Mouse (Mus musculus) CH12.LX (cell line): ENCODE data around the gene Cic. TPM values are rescaled to one million over a fixed set of nuclear protein-coding genes. Genes with fewer than 3 reads are reported as not detected.

ENCODE experiments used
- DNase-seq: peaks from one replicate; pipeline ENCODE4 v3.0.0-alpha.2; 2013; ENCODE audit errors: extremely low read depth
- H3K27ac ChIP-seq: 2 replicates; pipeline ENCODE4 v1.5.1; 2012; ENCODE audit warnings: low read depth, mild to moderate bottlenecking, control low read depth, moderate library complexity; ENCODE audit not compliant: insufficient read depth
- H3K27me3 ChIP-seq: replicated peaks from 2 replicates; pipeline ENCODE3; 2012; ENCODE audit warnings: inconsistent platforms
- H3K36me3 ChIP-seq, 2 experiments: replicated peaks in 1 of 2; 2 replicates each; pipeline versions ENCODE3 to v1.6.1; 2012; ENCODE audit warnings: inconsistent platforms in 1 of 2, low read length in 1 of 2, mild to moderate bottlenecking in 1 of 2, mixed read lengths in 1 of 2, moderate library complexity in 1 of 2; ENCODE audit not compliant: control insufficient read depth in 1 of 2, insufficient read depth in 1 of 2
- H3K4me1 ChIP-seq, 2 experiments: 2 replicates each; pipeline ENCODE4 v1.6.1; 2012; ENCODE audit warnings: inconsistent platforms in 1 of 2, moderate library complexity in 1 of 2; ENCODE audit not compliant: insufficient read depth in 2 of 2, control insufficient read depth in 1 of 2
- H3K4me2 ChIP-seq: 2 replicates; pipeline ENCODE4 v1.6.1; 2012; ENCODE audit warnings: low read depth, mild to moderate bottlenecking, control low read depth; ENCODE audit not compliant: poor library complexity, insufficient read depth, severe bottlenecking
- H3K4me3 ChIP-seq, 3 experiments: fragments of 150-350 bp in 1 of 3; sonication (generic) in 1 of 3; replicated peaks in 1 of 3; 2 replicates each; pipeline versions ENCODE3 to v1.5.1; 2011 to 2012; ENCODE audit warnings: low read depth in 2 of 3, low read length in 2 of 3, mild to moderate bottlenecking in 2 of 3, moderate library complexity in 2 of 3, control low read depth in 1 of 3, improper control_type of control experiment in 1 of 3, inconsistent platforms in 1 of 3, mixed read lengths in 1 of 3; ENCODE audit not compliant: poor library complexity in 1 of 3
- H3K79me2 ChIP-seq: replicated peaks from 2 replicates; pipeline ENCODE4 v1.6.1; 2012; ENCODE audit warnings: mild to moderate bottlenecking, moderate library complexity; ENCODE audit not compliant: control insufficient read depth, poor library complexity, insufficient read depth, severe bottlenecking; ENCODE audit errors: extremely low read depth
- H3K9ac ChIP-seq: 2 replicates; pipeline ENCODE4 v1.6.1; 2012; ENCODE audit warnings: low read depth, mild to moderate bottlenecking, control low read depth, moderate library complexity; ENCODE audit not compliant: insufficient read depth
- H3K9me3 ChIP-seq: replicated peaks from 2 replicates; pipeline ENCODE3; 2012; ENCODE audit warnings: low read length, inconsistent platforms, mixed read lengths
- BHLHE40 ChIP-seq: IDR thresholded peaks from 2 replicates; pipeline ENCODE4 v1.6.1; 2011; ENCODE audit warnings: mild to moderate bottlenecking, low read depth, low read length, improper control_type of control experiment
- CHD1 ChIP-seq: IDR thresholded peaks from 2 replicates; pipeline ENCODE4 v1.6.1; 2012; ENCODE audit warnings: low read depth, low read length, improper control_type of control experiment, inconsistent platforms
- CHD2 ChIP-seq: IDR thresholded peaks from 2 replicates; pipeline ENCODE4 v1.6.1; 2011; ENCODE audit warnings: low read length, improper control_type of control experiment
- CTCF ChIP-seq, 2 experiments: IDR thresholded peaks in 1 of 2; conservative IDR thresholded peaks in 1 of 2; 2 replicates each; pipeline ENCODE4 v1.5.1; 2011 to 2012; ENCODE audit warnings: low read depth in 2 of 2, low read length in 2 of 2, improper control_type of control experiment in 1 of 2, inconsistent platforms in 1 of 2, mild to moderate bottlenecking in 1 of 2, moderate library complexity in 1 of 2
- E2F4 ChIP-seq: IDR thresholded peaks from 2 replicates; pipeline ENCODE4 v1.6.1; 2011; ENCODE audit warnings: low read depth, low read length, improper control_type of control experiment; ENCODE audit not compliant: insufficient replicate concordance
- ELF1 ChIP-seq: IDR thresholded peaks from 2 replicates; pipeline ENCODE4 v1.6.1; 2014; ENCODE audit warnings: low read depth, mild to moderate bottlenecking, inconsistent platforms, low read length, improper control_type of control experiment
- EP300 ChIP-seq: IDR thresholded peaks from 2 replicates; pipeline ENCODE4 v1.6.1; 2011; ENCODE audit warnings: low read length, improper control_type of control experiment
- ETS1 ChIP-seq: conservative IDR thresholded peaks from 2 replicates; pipeline ENCODE4 v1.6.1; 2012; ENCODE audit warnings: low read depth, mild to moderate bottlenecking, inconsistent platforms, low read length, improper control_type of control experiment, moderate library complexity
- GABPA ChIP-seq: IDR thresholded peaks from 2 replicates; pipeline ENCODE4 v1.6.1; 2012; ENCODE audit warnings: low read depth, low read length, improper control_type of control experiment, inconsistent platforms; ENCODE audit not compliant: insufficient replicate concordance
- HCFC1 ChIP-seq: IDR thresholded peaks from 2 replicates; pipeline ENCODE4 v1.6.1; 2012; ENCODE audit warnings: low read depth, mild to moderate bottlenecking, inconsistent platforms, low read length, improper control_type of control experiment
- IRF4 ChIP-seq: IDR thresholded peaks from 2 replicates; pipeline ENCODE4 v1.6.1; 2014; ENCODE audit warnings: low read depth, mild to moderate bottlenecking, inconsistent platforms, low read length, improper control_type of control experiment
- JUN ChIP-seq: IDR thresholded peaks from 2 replicates; pipeline ENCODE4 v1.6.1; 2011; ENCODE audit warnings: low read depth, mild to moderate bottlenecking, low read length, improper control_type of control experiment, moderate library complexity; ENCODE audit not compliant: insufficient read depth
- JUND ChIP-seq: conservative IDR thresholded peaks from 2 replicates; pipeline ENCODE4 v1.6.1; 2011; ENCODE audit warnings: low read depth, low read length, improper control_type of control experiment
- KAT2A ChIP-seq: IDR thresholded peaks from 2 replicates; pipeline ENCODE4 v1.6.1; 2012; ENCODE audit warnings: low read length, improper control_type of control experiment, inconsistent platforms; ENCODE audit not compliant: insufficient replicate concordance
- MAFK ChIP-seq: IDR thresholded peaks from 2 replicates; pipeline ENCODE4 v1.6.1; 2011; ENCODE audit warnings: low read length, improper control_type of control experiment; ENCODE audit not compliant: insufficient replicate concordance
- MAX ChIP-seq: IDR thresholded peaks from 2 replicates; pipeline ENCODE4 v1.6.1; 2011; ENCODE audit warnings: low read length, improper control_type of control experiment
- MAZ ChIP-seq: IDR thresholded peaks from 2 replicates; pipeline ENCODE4 v1.6.1; 2012; ENCODE audit warnings: low read depth, mild to moderate bottlenecking, inconsistent platforms, low read length, improper control_type of control experiment, moderate library complexity
- MEF2A ChIP-seq: IDR thresholded peaks from 2 replicates; pipeline ENCODE4 v1.6.1; 2014; ENCODE audit warnings: low read depth, mild to moderate bottlenecking, inconsistent platforms, low read length, improper control_type of control experiment, borderline replicate concordance
- MXI1 ChIP-seq: IDR thresholded peaks from 2 replicates; pipeline ENCODE4 v1.6.1; 2011; ENCODE audit warnings: mild to moderate bottlenecking, low read depth, low read length, improper control_type of control experiment
- MYC ChIP-seq: IDR thresholded peaks from 2 replicates; pipeline ENCODE4 v1.6.1; 2011; ENCODE audit warnings: low read depth, mild to moderate bottlenecking, improper control_type of control experiment, low read length
- NELFE ChIP-seq: IDR thresholded peaks from 2 replicates; pipeline ENCODE4 v1.6.1; 2011; ENCODE audit warnings: low read depth, low read length, improper control_type of control experiment
- NRF1 ChIP-seq: IDR thresholded peaks from 2 replicates; pipeline ENCODE4 v1.6.1; 2014; ENCODE audit warnings: low read depth, mild to moderate bottlenecking, inconsistent platforms, low read length, improper control_type of control experiment, moderate library complexity
- PAX5 ChIP-seq: IDR thresholded peaks from 2 replicates; pipeline ENCODE4 v1.6.1; 2012; ENCODE audit warnings: low read length, inconsistent platforms, mixed read lengths
- POLR2A ChIP-seq: IDR thresholded peaks from 2 replicates; pipeline ENCODE4 v1.6.1; 2011; ENCODE audit warnings: low read depth, mild to moderate bottlenecking, improper control_type of control experiment, low read length
- POLR2AphosphoS2 ChIP-seq: IDR thresholded peaks from 2 replicates; pipeline ENCODE4 v1.6.1; 2011; ENCODE audit warnings: low read depth, low read length, improper control_type of control experiment
- RAD21 ChIP-seq: IDR thresholded peaks from 2 replicates; pipeline ENCODE4 v1.6.1; 2011; ENCODE audit warnings: low read depth, mild to moderate bottlenecking, low read length, improper control_type of control experiment, moderate library complexity
- RCOR1 ChIP-seq: conservative IDR thresholded peaks from 2 replicates; pipeline ENCODE4 v1.6.1; 2012; ENCODE audit warnings: low read depth, mild to moderate bottlenecking, inconsistent platforms, low read length, improper control_type of control experiment
- SIN3A ChIP-seq: IDR thresholded peaks from 2 replicates; pipeline ENCODE4 v1.6.1; 2012; ENCODE audit warnings: low read length, improper control_type of control experiment, inconsistent platforms
- SMC3 ChIP-seq: IDR thresholded peaks from 2 replicates; pipeline ENCODE4 v1.6.1; 2011; ENCODE audit warnings: low read depth, low read length, improper control_type of control experiment
- TBP ChIP-seq: conservative IDR thresholded peaks from 2 replicates; pipeline ENCODE4 v1.6.1; 2011; ENCODE audit warnings: low read depth, low read length, improper control_type of control experiment
- TCF12 ChIP-seq: IDR thresholded peaks from 2 replicates; pipeline ENCODE4 v1.6.1; 2014; ENCODE audit warnings: low read depth, mild to moderate bottlenecking, inconsistent platforms, low read length, improper control_type of control experiment
- UBTF ChIP-seq: IDR thresholded peaks from 2 replicates; pipeline ENCODE4 v1.6.1; 2012; ENCODE audit warnings: low read depth, mild to moderate bottlenecking, inconsistent platforms, low read length, improper control_type of control experiment, moderate library complexity
- USF1 ChIP-seq: IDR thresholded peaks from 2 replicates; pipeline ENCODE4 v1.6.1; 2014; ENCODE audit warnings: low read depth, mild to moderate bottlenecking, inconsistent platforms, low read length, improper control_type of control experiment
- USF2 ChIP-seq: conservative IDR thresholded peaks from 2 replicates; pipeline ENCODE4 v1.6.1; 2011; ENCODE audit warnings: low read depth, low read length, improper control_type of control experiment
- ZC3H11A ChIP-seq: IDR thresholded peaks from 2 replicates; pipeline ENCODE4 v1.6.1; 2012; ENCODE audit warnings: low read depth, mild to moderate bottlenecking, inconsistent platforms, low read length, improper control_type of control experiment
- ZKSCAN1 ChIP-seq: IDR thresholded peaks from 2 replicates; pipeline ENCODE4 v1.6.1; 2012; ENCODE audit warnings: low read depth, inconsistent platforms, low read length, improper control_type of control experiment, borderline replicate concordance
- ZMIZ1 ChIP-seq: IDR thresholded peaks from 2 replicates; pipeline ENCODE4 v1.6.1; 2012; ENCODE audit warnings: low read depth, mild to moderate bottlenecking, inconsistent platforms, low read length, improper control_type of control experiment
- ZNF384 ChIP-seq: IDR thresholded peaks from 2 replicates; pipeline ENCODE4 v1.6.1; 2012; ENCODE audit warnings: low read depth, low read length, improper control_type of control experiment, inconsistent platforms
- dilution Hi-C: fragments of 300-500 bp; cut with MboI; formaldehyde crosslinking; loops from 2 replicates; pipeline ENCODE4 v1.14.3; 2020; ENCODE audit warnings: low sequenced_read_pairs; ENCODE audit not compliant: extremely low pct_unique_long_range_greater_than_20kb, extremely low pct_ligation_motif_present
- in situ Hi-C: fragments of 300-500 bp; cut with MboI; formaldehyde crosslinking; loops from 3 replicates; pipeline ENCODE4 v1.14.3; 2019; ENCODE audit warnings: low sequenced_read_pairs, low pct_ligation_motif_present, low pct_unique_long_range_greater_than_20kb, mixed read lengths
- polyA plus RNA-seq: library from polyadenylated mRNA; unstranded; fragments of >175 nt; gene quantifications from 2 replicates; pipeline ENCODE4 v1.2.1, GENCODE M21; 2012; ENCODE audit warnings: low read depth; ENCODE audit not compliant: insufficient read length
- total RNA-seq, 2 experiments: library from RNA; depleted of rRNA; stranded (reverse); fragments of 300-350 nt in 1 of 2; fragments of >200 nt in 1 of 2; gene quantifications; 2 replicates each; pipeline ENCODE4 v1.2.3; 2012 to 2014

The Cic gene
- total and polyA plus RNA-seq, 3 experiments, result 2.5 to 34.5 (median 21.7) TPM

GRCm38 (mm10) chr7:25238829-25239623 lies 28.5 kb upstream of the Cic start:
- peak; percentile 96 for DNase-seq
- Histone ChIP-seq H3K36me3 (peaks cover 13 to 38% of the 10 kb centered on the region in 2 experiments), H3K4me3 (peak overlapping the region; percentile 41 to 88 (median 79)), H3K27me3 (no peaks in the 10 kb centered on the region), H3K9ac (peak overlapping the region; percentile 96), H3K79me2 (peaks cover 33% of the 10 kb centered on the region), H3K4me2 (peak overlapping the region; percentile 94), H3K4me1 (peaks cover 6 to 33% of the 10 kb centered on the region in 2 experiments)
- in situ Hi-C loops, result no loop called here
- dilution Hi-C loops, result no loop called here
- TF ChIP-seq MXI1, result peak; percentile 80
- TF ChIP-seq MYC, result peak; percentile 86
- 0 out of 2 replicates have a peak, but pooled peaks have one; percentile 28 for TF ChIP-seq NELFE
- peak; percentile 71; the same call in 1 of the 2 replicates for TF ChIP-seq TCF12
- TF ChIP-seq USF2, result no peak
- peak; percentile 26; the same call in 1 of the 2 replicates for TF ChIP-seq ZC3H11A
- TF ChIP-seq RCOR1, result no peak
- no peak for TF ChIP-seq E2F4
- TF ChIP-seq SIN3A, result peak; percentile 90
- 0 out of 2 replicates have a peak, but pooled peaks have one; percentile 53 for TF ChIP-seq TBP
- TF ChIP-seq ZKSCAN1, result no peak
- TF ChIP-seq RAD21, result peak; percentile 69
- peak; percentile 96 for TF ChIP-seq HCFC1
- TF ChIP-seq USF1, result no peak
- TF ChIP-seq ZNF384, result no peak
- TF ChIP-seq EP300, result no peak
- TF ChIP-seq MAX, result peak; percentile 85; the same call in 1 of the 2 replicates
- TF ChIP-seq BHLHE40, result peak; percentile 58
- TF ChIP-seq SMC3, result peak; percentile 82
- no peak for TF ChIP-seq PAX5
- TF ChIP-seq NRF1, result peak; percentile 43; the same call in 1 of the 2 replicates
- TF ChIP-seq ZMIZ1, result no peak
- TF ChIP-seq CHD2, result peak; percentile 29; the same call in 1 of the 2 replicates
- peak; percentile 69 for TF ChIP-seq POLR2A
- peak in 1 of 2 experiments; percentile 91; a peak in 2 of 4 replicates for TF ChIP-seq CTCF (conservative IDR thresholded peaks at IDR 0.05 in 1 of 2, IDR thresholded peaks at IDR 0.05 in 1 of 2; ENCODE audit: low read depth in 2 of 2, low read length in 2 of 2)
- TF ChIP-seq JUND, result no peak
- TF ChIP-seq CHD1, result no peak
- TF ChIP-seq MAFK, result no peak
- TF ChIP-seq KAT2A, result peak; percentile 92; the same call in 1 of the 2 replicates
- no peak for TF ChIP-seq MAZ
- peak; percentile 20; the same call in 1 of the 2 replicates for TF ChIP-seq GABPA
- TF ChIP-seq JUN, result no peak
- no peak for TF ChIP-seq POLR2AphosphoS2
- no peak for TF ChIP-seq ETS1
- TF ChIP-seq ELF1, result peak; percentile 96
- peak; percentile 58; the same call in 1 of the 2 replicates for TF ChIP-seq MEF2A
- peak; percentile 63 for TF ChIP-seq IRF4
- no peak for TF ChIP-seq UBTF
- TF ChIP-seq, all 38 proteins: peak for 21
- H3K9me3 ChIP-seq, result no peaks in the 10 kb centered on the region
- H3K27ac ChIP-seq, result peak overlapping the region; percentile 78
